Mouse (Mus musculus): Measurements from ENCODE around the gene A830005F24Rik. TPM values are rescaled to one million over a fixed set of nuclear protein-coding genes. Genes with fewer than 3 reads are reported as not detected.
A peak's percentile ranks its signal among the peaks of the same experiment; 100 is the strongest.

The A830005F24Rik gene
- total RNA-seq, 1 experiment, result 0.27 TPM

GRCm38 (mm10) chr13:48544867-48545266 lies 31.5 kb downstream of the A830005F24Rik start:
- in situ Hi-C loops (cut with MboI; ENCODE audit: low sequenced_read_pairs in 2 of 2, unreplicated experiment in 2 of 2), result no loop called here
- Histone ChIP-seq H3K4me3 (ENCODE audit: insufficient read depth in 1 of 2, low read depth in 1 of 2, low read length in 2 of 2, poor library complexity in 1 of 2, severe bottlenecking in 1 of 2) (peak overlapping the region; percentile 80 to 88), H3K4me1 (ENCODE audit: control insufficient read depth in 2 of 2, insufficient read depth in 2 of 2, low read length in 2 of 2, poor library complexity in 1 of 2) (peaks cover 2 to 3% of the 10 kb centered on the region in 2 experiments; a peak in 1 of 4 replicates), H3K36me3 (ENCODE audit: control insufficient read depth, insufficient read depth, low read length, poor library complexity, severe bottlenecking) (no peaks in the 10 kb centered on the region), H3K9me3 (ENCODE audit: control insufficient read depth, insufficient read depth, low read depth, low read length) (no peaks in the 10 kb centered on the region), H3K9ac (ENCODE audit: insufficient read depth, low read depth, low read length, poor library complexity, severe bottlenecking) (peak overlapping the region; percentile 48; the same call in 1 of the 2 replicates), H3K27ac (ENCODE audit: insufficient read depth, low read depth, low read length, poor library complexity, severe bottlenecking) (no peak overlapping the region)
- TF ChIP-seq HCFC1 (IDR thresholded peaks at IDR 0.05; ENCODE audit: borderline replicate concordance, insufficient read depth, low read length) (no peak), ZNF384 (IDR thresholded peaks at IDR 0.05; ENCODE audit: low read depth, low read length) (no peak), MAFK (IDR thresholded peaks at IDR 0.05; ENCODE audit: insufficient read depth, low read depth, low read length) (no peak), CHD2 (IDR thresholded peaks at IDR 0.05; ENCODE audit: low read depth, low read length) (no peak), ZC3H11A (IDR thresholded peaks at IDR 0.05; ENCODE audit: borderline replicate concordance, low read depth, low read length) (no peak)
- no peak for DNase-seq (ENCODE audit: low read depth, low spot score)

DNA sequence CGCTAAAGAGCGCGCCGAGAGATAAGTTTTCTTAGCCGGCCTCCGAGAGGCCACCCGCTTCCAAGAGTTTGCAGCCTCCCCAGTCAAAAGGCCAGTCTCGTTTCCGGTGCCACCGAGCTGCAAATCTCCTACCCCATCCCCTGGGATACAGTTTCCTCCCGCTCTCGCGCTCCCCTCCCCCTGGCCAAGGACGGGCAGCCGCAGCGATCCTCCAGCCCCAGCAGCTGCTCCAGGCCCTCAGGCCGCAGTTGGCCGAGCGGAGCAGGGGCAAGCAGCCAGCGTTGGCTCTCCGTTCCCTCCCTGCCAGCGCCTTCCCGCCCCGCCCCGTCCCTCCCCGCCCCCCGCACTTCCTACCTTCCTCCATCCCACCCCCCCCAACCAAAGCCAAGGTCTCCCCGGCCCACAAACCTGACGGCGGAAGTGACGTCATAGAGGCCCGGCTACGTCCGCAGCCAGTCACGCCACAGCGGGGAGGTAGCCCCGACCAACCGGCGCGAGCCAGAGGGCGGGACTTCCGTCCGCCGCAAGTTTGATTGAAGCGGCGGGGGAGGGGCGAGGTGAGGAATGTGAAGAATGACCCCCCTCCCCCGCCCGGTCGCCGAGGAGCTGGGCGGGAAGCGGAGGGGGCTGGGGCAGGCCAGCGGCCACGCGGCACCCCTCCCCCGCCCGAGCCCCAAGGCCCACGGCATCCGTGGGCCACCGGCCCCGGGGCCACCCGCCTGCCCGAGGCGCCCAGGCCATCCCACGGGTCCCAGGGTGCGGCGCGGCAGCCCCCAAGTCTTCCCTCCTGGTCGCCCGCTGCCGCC lies 32.3 kb downstream of the A830005F24Rik start:
- peak overlapping the region; percentile 99 for H3K27ac ChIP-seq (ENCODE audit: insufficient read depth, low read depth, low read length, poor library complexity, severe bottlenecking)
- no peaks in the 10 kb centered on the region for H3K36me3 ChIP-seq (ENCODE audit: control insufficient read depth, insufficient read depth, low read length, poor library complexity, severe bottlenecking)
- no peaks in the 10 kb centered on the region for H3K9me3 ChIP-seq (ENCODE audit: control insufficient read depth, insufficient read depth, low read depth, low read length)
- DNase-seq (ENCODE audit: low read depth, low spot score), result peak; percentile 98
- H3K4me3 ChIP-seq (ENCODE audit: insufficient read depth in 1 of 2, low read depth in 1 of 2, low read length in 2 of 2, poor library complexity in 1 of 2, severe bottlenecking in 1 of 2), result peak overlapping the region; percentile 93 to 97
- peak overlapping the region; percentile 100 for H3K9ac ChIP-seq (ENCODE audit: insufficient read depth, low read depth, low read length, poor library complexity, severe bottlenecking)
- no peak for TF ChIP-seq HCFC1 (IDR thresholded peaks at IDR 0.05; ENCODE audit: borderline replicate concordance, insufficient read depth, low read length)
- TF ChIP-seq CHD2 (IDR thresholded peaks at IDR 0.05; ENCODE audit: low read depth, low read length), result peak; percentile 81; the same call in 1 of the 2 replicates
- in situ Hi-C loops (cut with MboI; ENCODE audit: low sequenced_read_pairs in 2 of 2, unreplicated experiment in 2 of 2), result no loop called here
- peaks cover 2 to 3% of the 10 kb centered on the region in 2 experiments; a peak in 1 of 4 replicates for H3K4me1 ChIP-seq (ENCODE audit: control insufficient read depth in 2 of 2, insufficient read depth in 2 of 2, low read length in 2 of 2, poor library complexity in 1 of 2)

DNA sequence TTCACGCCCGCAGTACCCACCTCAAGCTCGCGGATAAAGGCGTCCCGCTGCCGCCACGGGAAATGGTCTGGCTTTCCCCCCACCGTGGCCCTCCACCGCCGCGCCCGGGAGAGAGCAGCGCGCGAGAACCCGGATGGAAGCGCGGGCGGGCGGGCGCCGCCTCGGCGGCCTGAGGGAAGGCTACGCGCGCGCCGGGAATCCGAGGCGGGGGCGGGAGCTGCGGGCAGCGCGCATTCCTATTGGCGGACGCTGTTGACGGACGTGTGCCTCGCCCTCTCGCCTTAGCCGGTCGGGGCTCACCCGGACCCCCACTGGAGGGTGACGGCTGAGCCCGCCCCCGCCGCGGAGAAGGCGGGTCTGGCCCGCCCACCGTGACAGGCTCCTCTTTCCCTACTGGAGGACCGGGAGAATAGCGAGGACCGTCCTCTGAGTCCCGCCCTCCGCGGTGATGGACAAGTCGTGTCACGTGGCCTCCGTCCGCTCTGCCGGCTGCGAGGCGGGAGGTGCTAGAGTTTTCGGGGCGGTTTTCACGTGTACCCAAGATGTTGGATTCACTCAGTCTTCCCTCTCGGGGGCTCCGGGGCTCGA lies 33.1 kb downstream of the A830005F24Rik start:
- peak overlapping the region; percentile 100 for H3K9ac ChIP-seq (ENCODE audit: insufficient read depth, low read depth, low read length, poor library complexity, severe bottlenecking)
- peak overlapping the region; percentile 93 to 97 for H3K4me3 ChIP-seq (ENCODE audit: insufficient read depth in 1 of 2, low read depth in 1 of 2, low read length in 2 of 2, poor library complexity in 1 of 2, severe bottlenecking in 1 of 2)
- H3K9me3 ChIP-seq (ENCODE audit: control insufficient read depth, insufficient read depth, low read depth, low read length), result no peaks in the 10 kb centered on the region
- peak overlapping the region; percentile 99 for H3K27ac ChIP-seq (ENCODE audit: insufficient read depth, low read depth, low read length, poor library complexity, severe bottlenecking)
- in situ Hi-C loops (cut with MboI; ENCODE audit: low sequenced_read_pairs in 2 of 2, unreplicated experiment in 2 of 2), result no loop called here
- TF ChIP-seq ZNF384 (IDR thresholded peaks at IDR 0.05; ENCODE audit: low read depth, low read length) (no peak), HCFC1 (IDR thresholded peaks at IDR 0.05; ENCODE audit: borderline replicate concordance, insufficient read depth, low read length) (peak; percentile 37; the same call in 1 of the 2 replicates), MAFK (IDR thresholded peaks at IDR 0.05; ENCODE audit: insufficient read depth, low read depth, low read length) (no peak), CHD2 (IDR thresholded peaks at IDR 0.05; ENCODE audit: low read depth, low read length) (peak; percentile 82), ZC3H11A (IDR thresholded peaks at IDR 0.05; ENCODE audit: borderline replicate concordance, low read depth, low read length) (no peak)
- DNase-seq (ENCODE audit: low read depth, low spot score), result peak; percentile 95
- H3K4me1 ChIP-seq (ENCODE audit: control insufficient read depth in 2 of 2, insufficient read depth in 2 of 2, low read length in 2 of 2, poor library complexity in 1 of 2), result peaks cover 0 to 3% of the 10 kb centered on the region in 2 experiments; a peak in 1 of 4 replicates
- H3K36me3 ChIP-seq (ENCODE audit: control insufficient read depth, insufficient read depth, low read length, poor library complexity, severe bottlenecking), result no peaks in the 10 kb centered on the region

DNA sequence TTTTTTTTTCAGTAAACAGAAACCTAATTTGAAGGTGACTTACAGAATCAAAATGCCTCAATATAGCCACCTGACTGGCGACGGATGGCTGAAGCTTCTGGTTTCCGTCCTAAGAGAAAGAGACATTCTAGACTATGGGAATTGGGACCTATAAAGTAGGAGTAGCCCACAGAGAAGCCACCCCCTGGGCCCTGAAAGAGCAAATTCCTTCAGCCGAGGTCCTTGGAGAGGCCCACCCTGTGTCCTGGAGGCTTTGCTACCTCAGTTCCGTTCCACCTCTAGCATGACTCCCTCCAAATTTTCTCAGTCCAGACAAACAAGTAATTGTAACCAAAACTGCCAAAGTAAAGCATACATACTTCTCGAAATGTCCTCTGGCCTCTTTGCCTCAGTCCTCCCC lies 34.3 kb downstream of the A830005F24Rik start:
- DNase-seq (ENCODE audit: low read depth, low spot score), result no peak
- Histone ChIP-seq H3K36me3 (ENCODE audit: control insufficient read depth, insufficient read depth, low read length, poor library complexity, severe bottlenecking) (no peaks in the 10 kb centered on the region), H3K9ac (ENCODE audit: insufficient read depth, low read depth, low read length, poor library complexity, severe bottlenecking) (no peak overlapping the region), H3K9me3 (ENCODE audit: control insufficient read depth, insufficient read depth, low read depth, low read length) (no peaks in the 10 kb centered on the region), H3K27ac (ENCODE audit: insufficient read depth, low read depth, low read length, poor library complexity, severe bottlenecking) (no peak overlapping the region), H3K4me1 (ENCODE audit: control insufficient read depth in 2 of 2, insufficient read depth in 2 of 2, low read length in 2 of 2, poor library complexity in 1 of 2) (peaks cover 3% of the 10 kb centered on the region in 2 experiments; a peak in 2 of 4 replicates), H3K4me3 (ENCODE audit: insufficient read depth in 1 of 2, low read depth in 1 of 2, low read length in 2 of 2, poor library complexity in 1 of 2, severe bottlenecking in 1 of 2) (no peak overlapping the region)
- in situ Hi-C loops (cut with MboI; ENCODE audit: low sequenced_read_pairs in 2 of 2, unreplicated experiment in 2 of 2), result no loop called here
- TF ChIP-seq ZC3H11A (IDR thresholded peaks at IDR 0.05; ENCODE audit: borderline replicate concordance, low read depth, low read length), result no peak
- no peak for TF ChIP-seq CHD2 (IDR thresholded peaks at IDR 0.05; ENCODE audit: low read depth, low read length)
- no peak for TF ChIP-seq HCFC1 (IDR thresholded peaks at IDR 0.05; ENCODE audit: borderline replicate concordance, insufficient read depth, low read length)
- no peak for TF ChIP-seq ZNF384 (IDR thresholded peaks at IDR 0.05; ENCODE audit: low read depth, low read length)
- no peak for TF ChIP-seq MAFK (IDR thresholded peaks at IDR 0.05; ENCODE audit: insufficient read depth, low read depth, low read length)
